Comparison of ENCODE assay signal across 8 mouse cellular contexts in the genomic region with DNA sequence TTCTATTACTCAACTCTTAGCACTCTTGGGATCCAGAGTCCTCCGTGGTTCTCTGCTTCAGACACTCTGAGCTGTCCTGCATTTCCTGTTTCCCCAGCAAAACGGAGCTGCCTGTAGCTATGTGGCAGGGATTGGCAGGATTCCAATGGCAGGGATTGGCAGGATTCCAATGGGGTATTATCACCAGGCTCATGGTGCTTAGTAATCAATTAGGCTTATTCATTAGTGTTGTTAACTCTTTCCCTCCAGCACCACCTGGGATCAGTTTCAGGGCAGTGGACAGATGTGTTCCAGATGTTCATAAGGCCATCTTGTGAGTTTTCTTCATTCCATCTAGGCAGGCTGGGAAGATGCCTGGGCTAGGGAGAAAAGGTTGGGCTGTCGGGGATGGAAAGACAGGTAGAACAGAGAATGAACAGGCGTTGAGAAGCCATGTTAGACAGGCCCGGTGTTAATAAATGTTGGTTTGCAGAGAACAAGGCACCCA.
DNase-seq lines count a peak whose midpoint lies in the region; ATAC-seq lines count a peak whose summit lies in the region.

No protein-coding gene starts in this region.

- WGBS in kidney, embryonic 14.5 days, result 63% methylated on average over 5 of the region's 5 CpGs
- 51% methylated on average over 5 of the region's 5 CpGs for WGBS in midbrain, embryonic 13.5 days

- no peak overlapping the region for H3K27ac ChIP-seq in kidney, embryonic 14.5 days (ENCODE audit: low read depth, low read length)
- H3K27ac ChIP-seq in midbrain, embryonic 13.5 days, result no peak overlapping the region

- no peak overlapping the region for H3K4me3 ChIP-seq in kidney, embryonic 14.5 days (ENCODE audit: low read length)
- no peak overlapping the region for H3K4me3 ChIP-seq in midbrain, embryonic 13.5 days (replicated peaks)

- peak; percentile 20 for DNase-seq in embryo, embryonic 10 days (ENCODE audit: low spot score)
- DNase-seq in embryo, embryonic 9.5 days (ENCODE audit: extremely low spot score), result no peak
- peak; percentile 31 for DNase-seq in right cerebral cortex, postnatal 14 days
- no peak for DNase-seq in right cerebral cortex, postnatal 25 days
- DNase-seq in spleen, postnatal 14 days (ENCODE audit: low spot score in 2 of 2), result no peak
- DNase-seq in spleen, postnatal 4 days (ENCODE audit: low spot score in 2 of 2), result no peak

- H3K36me3 ChIP-seq in kidney, embryonic 14.5 days (ENCODE audit: control insufficient read depth, insufficient read depth, low read length), result no peaks in the 10 kb centered on the region
- H3K36me3 ChIP-seq in midbrain, embryonic 13.5 days, result no peaks in the 10 kb centered on the region

- H3K4me2 ChIP-seq in kidney, embryonic 14.5 days (replicated peaks; ENCODE audit: low read depth, low read length), result no peak overlapping the region
- H3K4me2 ChIP-seq in midbrain, embryonic 13.5 days (replicated peaks), result 0 out of 2 replicates have a peak overlapping the region, but pooled peaks have one; percentile 6

- ATAC-seq in kidney, embryonic 14.5 days (ENCODE audit: low FRiP score, low TSS enrichment), result peak; percentile 55; the same call in 1 of the 2 replicates
- peak; percentile 92 for ATAC-seq in midbrain, embryonic 13.5 days

- no peak overlapping the region for H3K9ac ChIP-seq in kidney, embryonic 14.5 days (ENCODE audit: low read depth, low read length)
- no peak overlapping the region for H3K9ac ChIP-seq in midbrain, embryonic 13.5 days (replicated peaks)

- no peaks in the 10 kb centered on the region for H3K27me3 ChIP-seq in kidney, embryonic 14.5 days (ENCODE audit: control insufficient read depth, insufficient read depth, low read length)
- peaks cover 18% of the 10 kb centered on the region for H3K27me3 ChIP-seq in midbrain, embryonic 13.5 days

- H3K9me3 ChIP-seq in kidney, embryonic 14.5 days (ENCODE audit: control insufficient read depth, low read length), result no peaks in the 10 kb centered on the region
- H3K9me3 ChIP-seq in midbrain, embryonic 13.5 days, result no peaks in the 10 kb centered on the region

- no peaks in the 10 kb centered on the region for H3K4me1 ChIP-seq in kidney, embryonic 14.5 days (ENCODE audit: control insufficient read depth, insufficient read depth, low read length)
- H3K4me1 ChIP-seq in midbrain, embryonic 13.5 days (replicated peaks), result peaks cover 17% of the 10 kb centered on the region

Comparison
In these comparisons a context has a peak if more than half of its experiments do, and no peak if none do; other contexts are left out.
1. DNase-seq: peak in embryo, embryonic 10 days (single experiment) and right cerebral cortex, postnatal 14 days (single experiment); none in embryo, embryonic 9.5 days (single experiment), right cerebral cortex, postnatal 25 days (single experiment), spleen, postnatal 14 days (0 of 2) and spleen, postnatal 4 days (0 of 2).